Mouse (Mus musculus) thymus, adult 2 months (tissue): ENCODE data around the gene Aloxe3. TPM values are rescaled to one million over a fixed set of nuclear protein-coding genes. Genes with fewer than 3 reads are reported as not detected.

Source experiments
- DNase-seq: peaks from one replicate; pipeline ENCODE4 v3.0.0; 2021
- H3K27ac ChIP-seq: fragments of 200-500 bp; 2 replicates; pipeline ENCODE4 v1.5.1; 2012; ENCODE audit warnings: low read length, control low read depth; ENCODE audit not compliant: control insufficient read depth, insufficient read depth
- H3K27me3 ChIP-seq: fragments of 200-500 bp; 2 replicates; pipeline ENCODE4 v1.6.1; 2012; ENCODE audit warnings: mild to moderate bottlenecking, low read length, moderate library complexity, mixed read lengths; ENCODE audit not compliant: control insufficient read depth, insufficient read depth
- H3K36me3 ChIP-seq: fragments of 200-500 bp; 2 replicates; pipeline ENCODE4 v1.6.1; 2012; ENCODE audit warnings: mild to moderate bottlenecking, low read length, moderate library complexity; ENCODE audit not compliant: control insufficient read depth, insufficient read depth
- H3K4me1 ChIP-seq: fragments of 200-500 bp; replicated peaks from 2 replicates; pipeline ENCODE4 v1.6.1; 2012; ENCODE audit warnings: low read length; ENCODE audit not compliant: control insufficient read depth, insufficient read depth
- H3K4me3 ChIP-seq: fragments of 200-500 bp; 2 replicates; pipeline ENCODE4 v1.5.1; 2012; ENCODE audit warnings: mild to moderate bottlenecking, low read length, control low read depth, moderate library complexity; ENCODE audit not compliant: control insufficient read depth, insufficient read depth
- CTCF ChIP-seq: fragments of 200-500 bp; IDR thresholded peaks from 2 replicates; pipeline ENCODE4 v1.5.1; 2012; ENCODE audit warnings: mild to moderate bottlenecking, control low read depth, low read length, moderate library complexity, borderline replicate concordance; ENCODE audit not compliant: control insufficient read depth, poor library complexity, insufficient read depth; ENCODE audit errors: extremely low read depth
- POLR2A ChIP-seq: fragments of 200-500 bp; IDR thresholded peaks from 2 replicates; pipeline ENCODE4 v1.6.1; 2012; ENCODE audit warnings: mild to moderate bottlenecking, low read length, control low read depth, moderate library complexity; ENCODE audit not compliant: control insufficient read depth, poor library complexity, insufficient read depth; ENCODE audit errors: extremely low read depth
- WGBS: fragments of 180-500 bp; shearing (Covaris S2); methylation state at CpG from one replicate; pipeline ENCODE4 v1.1.7; 2018; 5-methylcytosine and 5-hydroxymethylcytosine counted together
- polyA plus RNA-seq: library from polyadenylated mRNA; depleted of rRNA; stranded (reverse); fragments of >200 nt; gene quantifications from 2 replicates; pipeline ENCODE4 v1.2.3, GENCODE M21; 2012

Gene Aloxe3
- polyA plus RNA-seq, 1 experiment: 2.0 TPM

DNA sequence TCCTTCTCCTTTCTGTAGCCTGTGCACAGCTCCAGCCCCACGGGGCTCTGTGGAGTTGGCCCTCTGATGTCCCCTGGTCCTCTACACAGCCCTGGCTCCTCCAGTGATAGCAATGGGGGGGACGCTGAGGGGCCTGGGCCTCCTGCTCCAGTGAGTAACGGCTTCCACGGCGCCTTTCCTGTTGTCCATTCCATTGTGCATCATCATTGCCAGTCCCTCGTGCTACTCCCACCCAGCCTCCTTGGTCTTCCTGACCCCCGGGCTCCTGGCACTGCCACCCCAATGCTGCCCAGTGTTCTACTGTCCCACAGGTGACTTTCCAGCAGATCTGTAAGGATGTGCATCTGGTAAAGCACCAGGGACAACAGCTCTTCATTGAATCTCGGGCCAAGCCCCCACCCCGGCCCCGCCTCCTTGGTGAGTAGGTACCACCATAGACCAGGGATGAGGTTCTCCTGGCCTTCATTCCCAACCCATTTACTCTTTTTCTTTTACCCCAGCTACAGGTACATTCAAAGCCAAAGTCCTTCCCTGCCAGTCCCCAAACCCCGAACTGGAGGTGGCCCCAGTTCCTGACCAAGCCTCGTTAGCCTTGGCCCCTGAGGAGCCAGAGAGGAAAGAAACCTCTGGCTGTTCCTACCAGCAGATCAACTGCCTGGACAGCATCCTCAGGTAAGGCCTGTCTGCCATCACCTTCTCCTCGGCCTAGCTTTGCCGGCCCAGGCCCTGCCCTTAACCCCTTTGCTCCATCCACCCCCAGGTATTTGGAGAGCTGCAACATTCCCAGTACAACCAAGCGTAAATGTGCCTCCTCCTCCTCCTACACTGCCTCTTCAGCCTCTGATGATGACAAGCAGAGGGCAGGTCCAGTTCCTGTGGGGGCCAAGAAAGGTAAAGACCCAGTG is 21.9 kb upstream of the Aloxe3 start:
- TF ChIP-seq CTCF: no peak
- no peak for TF ChIP-seq POLR2A
- H3K4me3 ChIP-seq: no peak overlapping the region
- H3K27ac ChIP-seq: no peak overlapping the region
- no peak for DNase-seq
- H3K27me3 ChIP-seq: no peaks in the 10 kb centered on the region
- H3K4me1 ChIP-seq: peaks cover 18% of the 10 kb centered on the region
- 98% methylated on average over 15 of the region's 15 CpGs for WGBS
- H3K36me3 ChIP-seq: peaks cover 57% of the 10 kb centered on the region

DNA sequence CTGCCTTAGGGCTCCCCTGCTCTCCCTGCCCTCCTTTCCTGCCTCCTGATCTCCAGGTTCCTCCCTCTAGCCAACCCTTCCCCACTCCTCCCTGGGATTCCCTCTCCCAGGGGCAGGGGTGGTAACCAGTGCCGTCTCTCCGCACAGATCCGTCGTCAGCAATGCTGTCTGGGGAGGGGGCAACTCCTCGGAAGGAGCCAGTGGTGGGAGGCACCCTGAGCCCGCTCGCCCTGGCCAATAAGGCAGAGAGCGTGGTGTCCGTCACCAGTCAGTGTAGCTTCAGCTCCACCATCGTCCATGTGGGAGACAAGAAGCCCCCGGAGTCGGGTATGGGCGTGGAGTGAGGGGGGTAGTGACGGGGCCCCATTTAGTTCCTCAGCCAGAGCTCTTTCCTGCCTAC is 21.2 kb upstream of the Aloxe3 start:
- peaks cover 11% of the 10 kb centered on the region for H3K4me1 ChIP-seq
- 92% methylated on average over 14 of the region's 14 CpGs for WGBS
- H3K27me3 ChIP-seq: no peaks in the 10 kb centered on the region
- H3K27ac ChIP-seq: no peak overlapping the region
- H3K4me3 ChIP-seq: no peak overlapping the region
- no peak for TF ChIP-seq CTCF
- no peak for TF ChIP-seq POLR2A
- peaks cover 57% of the 10 kb centered on the region for H3K36me3 ChIP-seq
- no peak for DNase-seq

GRCm38 (mm10) chr11:69105227-69105626 is 20.5 kb upstream of the Aloxe3 start:
- Histone ChIP-seq H3K27ac (no peak overlapping the region), H3K36me3 (peaks cover 57% of the 10 kb centered on the region), H3K4me1 (peaks cover 7% of the 10 kb centered on the region), H3K27me3 (no peaks in the 10 kb centered on the region), H3K4me3 (no peak overlapping the region)
- WGBS: 96% methylated on average over 6 of the region's 6 CpGs
- no peak for DNase-seq
- no peak for TF ChIP-seq CTCF
- no peak for TF ChIP-seq POLR2A

GRCm38 (mm10) chr11:69105796-69106195 is 19.9 kb upstream of the Aloxe3 start:
- H3K4me3 ChIP-seq: no peak overlapping the region
- TF ChIP-seq CTCF (no peak), POLR2A (no peak)
- peaks cover 1% of the 10 kb centered on the region; the same call in 1 of the 2 replicates for H3K4me1 ChIP-seq
- H3K36me3 ChIP-seq: peaks cover 57% of the 10 kb centered on the region
- no peak for DNase-seq
- no peaks in the 10 kb centered on the region for H3K27me3 ChIP-seq
- no peak overlapping the region for H3K27ac ChIP-seq
- 97% methylated on average over 2 of the region's 2 CpGs for WGBS

GRCm38 (mm10) chr11:69106299-69106698 is 19.4 kb upstream of the Aloxe3 start:
- Histone ChIP-seq H3K27ac (no peak overlapping the region), H3K27me3 (no peaks in the 10 kb centered on the region), H3K4me3 (no peak overlapping the region), H3K4me1 (no peaks in the 10 kb centered on the region), H3K36me3 (peaks cover 56% of the 10 kb centered on the region)
- WGBS: 96% methylated on average over 11 of the region's 11 CpGs
- TF ChIP-seq POLR2A: no peak
- TF ChIP-seq CTCF: no peak
- DNase-seq: no peak

- 96% methylated on average over 11 of the region's 11 CpGs for WGBS
- DNase-seq: no peak
- H3K4me3 ChIP-seq: no peak overlapping the region
- H3K36me3 ChIP-seq: peaks cover 51% of the 10 kb centered on the region
- no peak overlapping the region for H3K27ac ChIP-seq
- no peaks in the 10 kb centered on the region for H3K27me3 ChIP-seq
- H3K4me1 ChIP-seq: no peaks in the 10 kb centered on the region
- TF ChIP-seq CTCF: no peak
- no peak for TF ChIP-seq POLR2A
Measured at GRCm38 (mm10) chr11:69106842-69107241, 18.9 kb upstream of the Aloxe3 start.

GRCm38 (mm10) chr11:69107676-69108075 is 18.0 kb upstream of the Aloxe3 start:
- TF ChIP-seq POLR2A (no peak), CTCF (no peak)
- Histone ChIP-seq H3K36me3 (peaks cover 49% of the 10 kb centered on the region), H3K27me3 (no peaks in the 10 kb centered on the region), H3K27ac (no peak overlapping the region), H3K4me3 (no peak overlapping the region), H3K4me1 (no peaks in the 10 kb centered on the region)
- DNase-seq: no peak
- 94% methylated on average over 11 of the region's 11 CpGs for WGBS
